Mouse (Mus musculus): ENCODE results near the gene Acap1.

GRCm38 (mm10) chr11:69909174-69909573, 13.8 kb upstream of the Acap1 start:
- TF ChIP-seq CTCF (IDR thresholded peaks at IDR 0.05; ENCODE audit: control insufficient read depth, insufficient read depth, low read length) (no peak), POLR2A (IDR thresholded peaks at IDR 0.05; ENCODE audit: borderline replicate concordance, control insufficient read depth, low read depth, low read length) (no peak)

Data from bone marrow, adult 2 months (tissue).